Mouse (Mus musculus): ENCODE results near the gene Meis1. TPM values are rescaled to one million over a fixed set of nuclear protein-coding genes. Genes with fewer than 3 reads are reported as not detected.

Meis1 gene
- polyA plus RNA-seq, 1 experiment = 2.1 TPM

GRCm38 (mm10) chr11:18944209-18944608 is 74.6 kb downstream of the Meis1 start:
- H3K9ac ChIP-seq (ENCODE audit: low read depth, poor library complexity, severe bottlenecking) = no peak overlapping the region
- H3K4me1 ChIP-seq (ENCODE audit: control insufficient read depth, insufficient read depth, low read length) = peaks cover 5% of the 10 kb centered on the region
- TF ChIP-seq EP300 (IDR thresholded peaks at IDR 0.05; ENCODE audit: insufficient read depth, low read depth, low read length) (no peak), POLR2A (IDR thresholded peaks at IDR 0.05; ENCODE audit: insufficient read depth, low read length) (no peak), CTCF (IDR thresholded peaks at IDR 0.05; ENCODE audit: low read depth, low read length) (no peak)
- no peak overlapping the region for H3K27ac ChIP-seq (ENCODE audit: insufficient read depth, low read length)
- H3K27me3 ChIP-seq (ENCODE audit: control insufficient read depth, insufficient read depth, low read length, poor library complexity, severe bottlenecking) = no peaks in the 10 kb centered on the region
- no peaks in the 10 kb centered on the region for H3K9me3 ChIP-seq (replicated peaks; ENCODE audit: control insufficient read depth, insufficient read depth, low read length, poor library complexity, severe bottlenecking)
- H3K4me3 ChIP-seq (ENCODE audit: low read depth, low read length) = no peak overlapping the region
- no peaks in the 10 kb centered on the region for H3K36me3 ChIP-seq (ENCODE audit: control insufficient read depth, insufficient read depth, low read length, poor library complexity, severe bottlenecking)

- no peak overlapping the region for H3K4me3 ChIP-seq (ENCODE audit: low read depth, low read length)
- no peaks in the 10 kb centered on the region for H3K36me3 ChIP-seq (ENCODE audit: control insufficient read depth, insufficient read depth, low read length, poor library complexity, severe bottlenecking)
- no peak for TF ChIP-seq CTCF (IDR thresholded peaks at IDR 0.05; ENCODE audit: low read depth, low read length)
- no peak for TF ChIP-seq EP300 (IDR thresholded peaks at IDR 0.05; ENCODE audit: insufficient read depth, low read depth, low read length)
- no peak for TF ChIP-seq POLR2A (IDR thresholded peaks at IDR 0.05; ENCODE audit: insufficient read depth, low read length)
- H3K4me1 ChIP-seq (ENCODE audit: control insufficient read depth, insufficient read depth, low read length) = peaks cover 3% of the 10 kb centered on the region
- no peak overlapping the region for H3K27ac ChIP-seq (ENCODE audit: insufficient read depth, low read length)
- H3K9ac ChIP-seq (ENCODE audit: low read depth, poor library complexity, severe bottlenecking) = no peak overlapping the region
- H3K27me3 ChIP-seq (ENCODE audit: control insufficient read depth, insufficient read depth, low read length, poor library complexity, severe bottlenecking) = no peaks in the 10 kb centered on the region
- H3K9me3 ChIP-seq (replicated peaks; ENCODE audit: control insufficient read depth, insufficient read depth, low read length, poor library complexity, severe bottlenecking) = no peaks in the 10 kb centered on the region
These were observed 75.8 kb downstream of the Meis1 start for GRCm38 (mm10) chr11:18942990-18943389.

DNA sequence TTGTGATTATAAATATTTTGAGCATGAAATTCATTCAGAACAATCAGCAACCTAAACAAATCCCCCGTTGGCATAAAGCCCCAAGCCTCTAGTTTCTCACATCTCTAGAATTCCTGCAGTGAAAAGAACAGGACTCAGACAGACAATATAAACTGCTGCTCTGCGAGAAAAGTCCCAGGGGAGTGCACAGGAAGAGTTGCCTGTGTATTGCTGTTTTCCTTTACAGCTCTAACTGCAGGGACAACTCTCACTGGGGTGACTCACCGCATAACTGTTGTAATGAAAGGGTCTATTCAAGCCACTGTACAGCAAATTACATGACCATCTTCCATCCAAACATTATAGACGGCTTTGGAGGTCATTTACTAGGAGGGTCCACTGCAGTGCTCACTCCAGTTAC is 77.9 kb downstream of the Meis1 start:
- Histone ChIP-seq H3K36me3 (ENCODE audit: control insufficient read depth, insufficient read depth, low read length, poor library complexity, severe bottlenecking) (no peaks in the 10 kb centered on the region), H3K4me1 (ENCODE audit: control insufficient read depth, insufficient read depth, low read length) (peaks cover 3% of the 10 kb centered on the region), H3K9ac (ENCODE audit: low read depth, poor library complexity, severe bottlenecking) (no peak overlapping the region), H3K9me3 (replicated peaks; ENCODE audit: control insufficient read depth, insufficient read depth, low read length, poor library complexity, severe bottlenecking) (no peaks in the 10 kb centered on the region), H3K4me3 (ENCODE audit: low read depth, low read length) (no peak overlapping the region), H3K27ac (ENCODE audit: insufficient read depth, low read length) (no peak overlapping the region), H3K27me3 (ENCODE audit: control insufficient read depth, insufficient read depth, low read length, poor library complexity, severe bottlenecking) (no peaks in the 10 kb centered on the region)
- TF ChIP-seq EP300 (IDR thresholded peaks at IDR 0.05; ENCODE audit: insufficient read depth, low read depth, low read length) (no peak), POLR2A (IDR thresholded peaks at IDR 0.05; ENCODE audit: insufficient read depth, low read length) (no peak), CTCF (IDR thresholded peaks at IDR 0.05; ENCODE audit: low read depth, low read length) (no peak)

DNA sequence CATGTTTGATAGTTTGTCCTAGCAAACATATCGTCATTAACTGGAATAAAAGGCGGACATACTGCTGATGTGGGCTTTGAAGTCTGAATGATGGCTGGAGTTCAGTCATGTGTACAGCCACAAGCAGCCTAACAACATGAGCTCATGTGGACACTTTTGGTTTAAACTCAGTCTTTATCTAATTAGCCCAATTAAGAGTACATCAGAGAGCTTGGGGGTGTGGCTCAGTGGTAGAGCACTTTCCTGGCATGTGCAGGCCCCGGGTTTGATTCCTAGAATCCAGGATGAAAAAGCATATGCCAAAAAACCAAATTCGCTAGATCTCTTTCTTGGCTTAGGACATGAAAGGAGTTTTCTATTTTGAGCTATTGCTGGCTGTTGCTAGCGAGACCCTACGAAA is 83.9 kb downstream of the Meis1 start:
- H3K36me3 ChIP-seq (ENCODE audit: control insufficient read depth, insufficient read depth, low read length, poor library complexity, severe bottlenecking) = no peaks in the 10 kb centered on the region
- H3K9ac ChIP-seq (ENCODE audit: low read depth, poor library complexity, severe bottlenecking) = no peak overlapping the region
- no peaks in the 10 kb centered on the region for H3K27me3 ChIP-seq (ENCODE audit: control insufficient read depth, insufficient read depth, low read length, poor library complexity, severe bottlenecking)
- no peaks in the 10 kb centered on the region for H3K4me1 ChIP-seq (ENCODE audit: control insufficient read depth, insufficient read depth, low read length)
- H3K4me3 ChIP-seq (ENCODE audit: low read depth, low read length) = no peak overlapping the region
- H3K27ac ChIP-seq (ENCODE audit: insufficient read depth, low read length) = no peak overlapping the region
- H3K9me3 ChIP-seq (replicated peaks; ENCODE audit: control insufficient read depth, insufficient read depth, low read length, poor library complexity, severe bottlenecking) = no peaks in the 10 kb centered on the region
- no peak for TF ChIP-seq POLR2A (IDR thresholded peaks at IDR 0.05; ENCODE audit: insufficient read depth, low read length)
- TF ChIP-seq EP300 (IDR thresholded peaks at IDR 0.05; ENCODE audit: insufficient read depth, low read depth, low read length) = no peak
- TF ChIP-seq CTCF (IDR thresholded peaks at IDR 0.05; ENCODE audit: low read depth, low read length) = no peak

DNA sequence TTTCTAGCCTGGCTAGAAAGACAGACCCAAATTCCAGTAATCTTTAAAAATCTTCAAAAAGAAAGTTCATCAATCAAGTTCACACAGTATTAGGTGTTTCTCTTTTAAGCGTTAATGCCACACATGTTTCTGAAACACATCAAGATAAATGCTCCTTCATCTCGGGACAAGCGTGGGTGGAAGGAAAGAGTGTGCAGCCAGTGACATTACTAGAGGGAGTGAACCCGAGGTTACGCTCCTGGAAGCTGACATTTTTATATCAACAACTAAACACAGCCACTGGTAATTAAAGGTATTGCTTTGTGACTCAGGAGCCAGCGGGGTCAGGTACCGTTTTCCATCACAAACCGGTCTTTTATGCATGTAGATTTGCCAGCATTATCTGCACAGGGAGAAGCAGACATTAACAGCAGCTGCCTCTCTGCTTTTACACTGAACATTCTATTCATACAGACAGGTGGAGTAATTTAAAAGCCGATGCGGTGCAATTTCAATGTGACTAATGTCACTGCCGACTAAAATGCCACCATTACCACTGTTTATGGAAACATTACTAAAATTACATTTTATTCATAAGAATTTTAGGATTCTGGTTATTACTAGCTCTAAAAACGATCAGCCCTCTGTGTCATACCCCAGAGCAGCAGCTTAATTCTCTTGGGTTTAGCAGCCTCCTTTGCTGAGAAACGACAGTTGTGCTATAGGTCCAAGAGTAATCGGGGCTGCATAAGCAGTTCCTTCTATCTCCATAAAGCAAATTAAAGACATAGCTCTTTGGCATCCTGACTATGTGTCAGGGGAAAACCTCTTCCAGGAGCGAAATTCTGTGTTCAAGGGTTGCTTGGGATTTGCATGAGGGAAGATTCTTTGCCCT is 87.5 kb downstream of the Meis1 start:
- Histone ChIP-seq H3K27me3 (ENCODE audit: control insufficient read depth, insufficient read depth, low read length, poor library complexity, severe bottlenecking) (no peaks in the 10 kb centered on the region), H3K4me3 (ENCODE audit: low read depth, low read length) (no peak overlapping the region), H3K9me3 (replicated peaks; ENCODE audit: control insufficient read depth, insufficient read depth, low read length, poor library complexity, severe bottlenecking) (no peaks in the 10 kb centered on the region), H3K36me3 (ENCODE audit: control insufficient read depth, insufficient read depth, low read length, poor library complexity, severe bottlenecking) (no peaks in the 10 kb centered on the region), H3K4me1 (ENCODE audit: control insufficient read depth, insufficient read depth, low read length) (no peaks in the 10 kb centered on the region), H3K9ac (ENCODE audit: low read depth, poor library complexity, severe bottlenecking) (no peak overlapping the region), H3K27ac (ENCODE audit: insufficient read depth, low read length) (no peak overlapping the region)
- TF ChIP-seq POLR2A (IDR thresholded peaks at IDR 0.05; ENCODE audit: insufficient read depth, low read length) = no peak
- no peak for TF ChIP-seq CTCF (IDR thresholded peaks at IDR 0.05; ENCODE audit: low read depth, low read length)
- no peak for TF ChIP-seq EP300 (IDR thresholded peaks at IDR 0.05; ENCODE audit: insufficient read depth, low read depth, low read length)
